Mouse (Mus musculus): ENCODE data around the gene Bcl9l.

Gene Bcl9l

DNA sequence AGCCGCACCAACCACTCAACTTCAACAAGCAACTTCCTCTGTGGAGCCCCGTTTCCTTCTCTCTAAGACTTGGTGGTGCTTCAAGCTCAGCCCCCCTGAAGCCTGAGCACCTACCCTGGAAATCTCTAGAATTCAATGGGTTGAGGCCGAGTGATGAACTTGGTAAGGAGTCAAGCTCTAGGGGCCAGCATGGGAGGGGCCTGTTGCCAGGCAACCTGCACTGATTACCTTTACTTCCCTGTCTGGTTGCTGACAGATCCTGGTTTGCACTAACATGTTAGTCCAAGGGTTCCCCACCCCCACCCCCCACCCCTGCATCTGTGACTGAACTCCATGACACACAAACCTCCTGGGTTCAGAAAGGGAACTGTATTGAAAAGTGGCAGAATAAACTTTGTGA lies 62.4 kb downstream of the Bcl9l start:
- no peak for DNase-seq (ENCODE audit: low read depth, low spot score)

DNA sequence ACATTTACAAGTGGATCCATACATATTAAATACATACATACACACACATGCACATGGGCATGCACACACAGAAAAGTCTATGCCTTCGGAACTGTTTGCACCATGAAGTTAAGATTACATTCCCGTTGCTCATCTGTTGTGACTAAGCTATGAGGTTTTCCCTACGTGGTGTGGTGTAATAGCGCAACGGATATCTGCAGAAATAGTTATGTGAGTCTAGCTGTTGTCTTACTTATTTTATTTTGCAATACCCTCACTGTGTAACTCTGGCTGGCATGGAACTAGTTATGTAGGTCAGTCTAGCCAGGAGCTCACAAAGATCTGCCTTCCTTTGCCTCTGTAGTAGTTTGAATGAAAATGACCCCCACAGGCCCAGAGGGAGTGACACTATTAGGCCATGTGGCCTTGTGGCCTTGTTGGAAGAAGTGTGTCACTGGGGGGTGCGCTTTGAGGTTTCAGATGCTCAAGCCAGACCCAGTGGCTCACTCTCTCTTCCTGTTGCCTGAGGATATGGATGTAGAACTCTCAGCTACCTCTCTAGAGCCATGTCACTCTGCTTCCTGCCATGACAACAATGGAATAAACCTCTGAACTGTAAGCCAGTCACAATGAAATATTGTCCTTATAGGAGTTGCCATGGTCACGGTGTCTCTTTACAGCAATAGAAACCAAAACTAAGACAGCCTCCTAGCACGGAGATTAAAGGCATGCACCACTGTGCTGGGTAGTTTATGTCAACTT lies 66.0 kb downstream of the Bcl9l start:
- DNase-seq (ENCODE audit: low read depth, low spot score): no peak

DNA sequence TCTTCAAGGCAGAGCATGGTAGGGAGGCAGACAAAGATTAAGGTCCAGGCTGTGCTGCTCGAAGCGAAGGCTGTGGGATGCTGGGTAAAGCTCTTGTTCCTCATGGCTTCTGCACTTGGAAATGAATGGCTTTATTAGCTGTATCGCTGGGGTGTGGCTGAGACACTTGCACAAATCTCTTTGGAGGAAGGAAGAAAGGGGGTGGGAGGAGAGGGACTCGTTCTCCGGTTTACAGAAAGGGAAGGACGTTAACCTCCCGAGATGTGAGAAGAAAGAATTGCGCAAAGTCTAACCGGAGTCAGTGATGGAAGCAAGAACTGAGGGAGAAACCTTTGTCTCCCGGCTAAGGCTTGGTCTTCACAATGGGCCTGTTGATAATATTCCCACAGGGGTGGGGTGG lies 68.5 kb downstream of the Bcl9l start:
- DNase-seq (ENCODE audit: low read depth, low spot score): no peak

DNA sequence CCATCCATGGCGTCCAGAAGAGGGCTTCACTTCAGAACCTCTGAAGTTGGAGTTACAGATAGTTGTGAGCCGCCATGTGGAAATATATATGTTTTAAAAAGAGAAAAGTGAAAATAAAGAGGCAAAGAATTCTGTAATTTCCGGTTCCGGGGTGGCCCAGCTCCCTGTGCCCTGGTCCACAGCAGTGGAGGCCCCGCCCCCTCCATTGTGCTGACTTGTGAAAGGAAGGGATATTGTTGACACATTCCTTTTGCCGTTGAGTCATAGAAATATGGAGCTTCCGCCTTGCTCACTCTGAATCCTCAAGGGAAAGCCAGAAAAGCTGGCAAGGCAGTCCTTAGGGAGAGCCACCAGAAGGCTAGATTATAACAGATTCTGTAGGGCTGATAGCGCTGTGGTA lies 69.5 kb downstream of the Bcl9l start:
- DNase-seq (ENCODE audit: low read depth, low spot score): no peak

All from c-Kit-negative CD71-positive TER-119-positive erythroid progenitor cells, embryonic 14.5 days (primary cell).